Mouse (Mus musculus): ENCODE results near the gene Noc3l.

Gene Noc3l

GRCm38 (mm10) chr19:38758685-38759472, 60.2 kb downstream of the Noc3l start:
- in situ Hi-C loops (cut with MseI, MboI) = no loop called here

- in situ Hi-C loops (cut with MseI, MboI) = no loop called here
These were observed 61.0 kb downstream of the Noc3l start for GRCm38 (mm10) chr19:38758056-38758455.

- in situ Hi-C loops (cut with MseI, MboI) = no loop called here
These were observed 61.9 kb downstream of the Noc3l start for GRCm38 (mm10) chr19:38757161-38757560.

DNA sequence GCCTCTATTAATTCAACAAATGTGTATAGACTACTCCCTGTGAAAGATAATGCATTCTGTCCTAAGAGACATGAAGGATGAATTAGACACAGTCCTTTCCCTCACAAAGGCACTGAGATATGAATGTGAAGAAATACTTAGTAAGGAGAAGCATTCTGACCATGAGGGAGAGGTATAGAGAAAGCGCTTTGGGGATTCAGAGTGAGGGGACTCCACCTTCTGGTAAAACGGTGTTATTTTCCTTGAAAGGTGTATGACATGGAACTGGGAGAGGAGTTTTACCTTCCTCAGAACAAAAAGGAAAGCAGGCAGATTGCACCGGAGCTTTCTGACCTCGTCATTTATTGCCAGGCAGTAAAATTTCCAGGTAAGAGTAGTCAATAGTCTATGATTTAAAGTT, 68.8 kb downstream of the Noc3l start:
- in situ Hi-C loops (cut with MseI, MboI) = no loop called here

- in situ Hi-C loops (cut with MseI, MboI) = no loop called here
These were observed 72.5 kb downstream of the Noc3l start for GRCm38 (mm10) chr19:38746492-38747014.

- in situ Hi-C loops (cut with MseI, MboI) = no loop called here
These were observed 73.1 kb downstream of the Noc3l start for GRCm38 (mm10) chr19:38745810-38746491.

DNA sequence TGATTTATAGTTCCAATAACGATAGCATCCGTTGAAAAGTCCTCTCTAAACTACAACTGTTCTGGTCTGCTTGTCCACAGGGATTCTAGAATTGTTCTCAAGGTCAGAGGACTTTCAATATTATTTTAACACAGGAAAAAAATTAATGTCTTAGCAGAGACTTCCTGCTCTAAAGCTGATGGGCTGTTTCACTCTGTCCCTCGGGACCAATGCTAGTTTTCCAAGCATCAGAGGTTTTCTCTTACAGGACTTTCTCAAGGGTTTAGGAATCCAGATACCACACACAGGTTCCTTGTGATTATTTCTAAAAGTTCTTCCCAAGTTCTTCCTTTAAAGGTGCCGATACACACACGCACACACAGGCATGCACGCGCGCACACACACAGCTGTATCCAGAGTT, 74.5 kb downstream of the Noc3l start:
- in situ Hi-C loops (cut with MseI, MboI) = no loop called here
